ENCODE assay signal across 9 mouse cellular contexts in the genomic region with DNA sequence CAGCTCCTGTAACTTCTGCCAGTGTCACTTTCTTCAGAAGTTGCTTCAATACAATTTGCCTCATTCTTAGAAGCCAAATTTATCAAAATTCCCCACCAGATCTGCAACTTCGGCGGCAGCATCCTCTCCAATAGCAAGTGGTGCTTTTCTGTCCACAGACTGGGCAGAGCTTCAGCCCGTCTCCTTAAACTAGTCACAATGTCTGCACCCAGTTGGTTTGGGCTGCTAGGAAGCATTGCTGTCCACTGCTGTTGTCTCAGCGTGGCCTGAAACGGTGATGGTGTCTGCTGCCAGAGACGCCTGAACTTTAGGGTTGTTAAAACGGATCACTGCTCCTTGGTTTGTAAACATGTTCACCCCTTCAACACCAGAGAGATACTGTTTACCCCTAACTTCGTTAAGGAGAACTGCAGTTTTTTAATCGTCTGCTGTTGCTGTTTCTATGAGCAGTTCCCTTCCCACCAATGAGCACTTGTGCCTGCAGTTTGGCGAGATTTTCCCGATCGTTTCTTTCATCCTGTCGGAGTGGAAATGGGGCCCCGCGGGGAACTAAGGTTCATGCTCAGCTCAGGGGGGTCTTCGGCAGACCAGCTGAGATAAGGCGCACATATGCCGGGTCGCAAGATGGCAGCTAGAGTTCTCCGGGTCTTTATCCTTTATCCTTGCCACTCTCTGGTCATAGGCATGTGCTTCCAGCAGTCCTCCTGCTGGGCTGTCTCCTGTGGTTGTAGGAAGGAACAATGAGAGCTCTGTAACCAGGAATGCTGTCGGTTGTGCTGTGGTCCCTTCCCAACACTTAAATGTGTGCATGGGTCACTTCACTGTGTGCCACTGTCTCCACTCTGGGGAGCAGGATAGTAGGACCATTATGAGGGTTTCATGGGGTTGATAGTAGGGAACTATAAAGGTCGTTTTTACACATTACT. TPM values are rescaled to one million over a fixed set of nuclear protein-coding genes. Genes with fewer than 3 reads are reported as not detected.
DNase-seq lines count a peak whose midpoint lies in the region; ATAC-seq and TF ChIP-seq lines count a peak whose summit lies in the region.
"Had no signal": no experiment of that assay in that cellular context is flagged by ENCODE, and none has a peak within 500 bp of the region (broad histone marks: within the 10 kb centered on the region; RNA-seq: fewer than 3 reads in every experiment).

No protein-coding gene starts in this region.

- no peak overlapping the region for H3K4me3 ChIP-seq in intestine, embryonic 14.5 days (ENCODE audit: low read depth, low read length)
- H3K4me3 ChIP-seq in intestine, postnatal 0 days (ENCODE audit: low read depth, low read length), result no peak overlapping the region
- no peak overlapping the region for H3K4me3 ChIP-seq in hindbrain, embryonic 11.5 days (ENCODE audit: low read depth, low read length)
- H3K4me3 ChIP-seq in midbrain, embryonic 16.5 days (ENCODE audit: low read depth, low read length), result 0 out of 2 replicates have a peak overlapping the region, but pooled peaks have one; percentile 8

- no peaks in the 10 kb centered on the region for H3K36me3 ChIP-seq in intestine, embryonic 14.5 days (ENCODE audit: control insufficient read depth, insufficient read depth, low read length)
- H3K36me3 ChIP-seq in intestine, postnatal 0 days (ENCODE audit: control insufficient read depth, insufficient read depth), result no peaks in the 10 kb centered on the region
- no peaks in the 10 kb centered on the region for H3K36me3 ChIP-seq in hindbrain, embryonic 11.5 days (ENCODE audit: control insufficient read depth, insufficient read depth, low read length)
- no peaks in the 10 kb centered on the region for H3K36me3 ChIP-seq in midbrain, embryonic 16.5 days (ENCODE audit: control insufficient read depth, insufficient read depth, low read length)

- TF ChIP-seq CTCF in intestine, postnatal 0 days (IDR thresholded peaks at IDR 0.05; ENCODE audit: low read depth), result no peak

- H3K4me2 ChIP-seq in intestine, embryonic 14.5 days (ENCODE audit: low read length), result peak overlapping the region; percentile 20; the same call in 1 of the 2 replicates
- no peak overlapping the region for H3K4me2 ChIP-seq in intestine, postnatal 0 days (replicated peaks; ENCODE audit: low read depth)
- 0 out of 2 replicates have a peak overlapping the region, but pooled peaks have one; percentile 15 for H3K4me2 ChIP-seq in hindbrain, embryonic 11.5 days (replicated peaks; ENCODE audit: low read depth, low read length)
- H3K4me2 ChIP-seq in midbrain, embryonic 16.5 days (ENCODE audit: low read length), result peak overlapping the region; percentile 36

- no peak overlapping the region for H3K9ac ChIP-seq in intestine, embryonic 14.5 days (ENCODE audit: low read length)
- H3K9ac ChIP-seq in intestine, postnatal 0 days (ENCODE audit: low read depth, low read length), result no peak overlapping the region
- no peak overlapping the region for H3K9ac ChIP-seq in hindbrain, embryonic 11.5 days (ENCODE audit: low read depth, low read length)
- no peak overlapping the region for H3K9ac ChIP-seq in midbrain, embryonic 16.5 days (ENCODE audit: low read depth, low read length)

- 39% methylated on average over 22 of the region's 22 CpGs for WGBS in intestine, embryonic 14.5 days
- WGBS in intestine, postnatal 0 days, result 43% methylated on average over 22 of the region's 22 CpGs
- 47% methylated on average over 22 of the region's 22 CpGs for WGBS in hindbrain, embryonic 11.5 days
- 44% methylated on average over 22 of the region's 22 CpGs for WGBS in midbrain, embryonic 16.5 days

- no peak for ATAC-seq in intestine, embryonic 14.5 days (replicated peaks; ENCODE audit: low FRiP score, low TSS enrichment, low read depth)
- ATAC-seq in intestine, postnatal 0 days, result no peak
- no peak for ATAC-seq in hindbrain, embryonic 11.5 days (ENCODE audit: low FRiP score)
- no peak for ATAC-seq in midbrain, embryonic 16.5 days

- H3K9me3 ChIP-seq in intestine, embryonic 14.5 days (ENCODE audit: control insufficient read depth, low read length), result no peaks in the 10 kb centered on the region
- no peaks in the 10 kb centered on the region for H3K9me3 ChIP-seq in intestine, postnatal 0 days (ENCODE audit: control insufficient read depth)
- no peaks in the 10 kb centered on the region for H3K9me3 ChIP-seq in hindbrain, embryonic 11.5 days (ENCODE audit: control insufficient read depth, low read length)
- no peaks in the 10 kb centered on the region; the same call in 1 of the 2 replicates for H3K9me3 ChIP-seq in midbrain, embryonic 16.5 days (replicated peaks; ENCODE audit: control insufficient read depth, low read length, poor library complexity, severe bottlenecking)

- no peak overlapping the region for H3K27ac ChIP-seq in intestine, embryonic 14.5 days (ENCODE audit: low read depth)
- H3K27ac ChIP-seq in intestine, postnatal 0 days (ENCODE audit: low read depth, low read length), result no peak overlapping the region
- no peak overlapping the region for H3K27ac ChIP-seq in hindbrain, embryonic 11.5 days (ENCODE audit: low read depth, low read length)
- H3K27ac ChIP-seq in midbrain, embryonic 16.5 days (ENCODE audit: low read length), result no peak overlapping the region

- H3K4me1 ChIP-seq in intestine, embryonic 14.5 days (replicated peaks; ENCODE audit: control insufficient read depth, insufficient read depth, low read length), result no peaks in the 10 kb centered on the region
- no peaks in the 10 kb centered on the region for H3K4me1 ChIP-seq in intestine, postnatal 0 days (replicated peaks; ENCODE audit: control insufficient read depth, insufficient read depth, low read length)
- no peaks in the 10 kb centered on the region for H3K4me1 ChIP-seq in hindbrain, embryonic 11.5 days (replicated peaks; ENCODE audit: control insufficient read depth, insufficient read depth, low read length)
- 0 out of 2 replicates have a peak, but pooled peaks cover 3% of the 10 kb centered on the region for H3K4me1 ChIP-seq in midbrain, embryonic 16.5 days (ENCODE audit: control insufficient read depth, insufficient read depth, low read length)

- peak; percentile 52 for DNase-seq in intestine, embryonic 14.5 days (ENCODE audit: low spot score)
- DNase-seq in embryo, embryonic 9.5 days (ENCODE audit: extremely low spot score), result peak; percentile 32
- peak; percentile 34 for DNase-seq in hindbrain, embryonic 11.5 days (ENCODE audit: low spot score)
- DNase-seq in adrenal gland, adult (ENCODE audit: inconsistent age in 2 of 2, low spot score in 1 of 2), result no peak
- no peak for DNase-seq in left cerebral cortex, adult 18-20 months (ENCODE audit: low spot score in 2 of 2)
- DNase-seq in right cerebral cortex, postnatal 14 days, result no peak

- 0 out of 2 replicates have a peak, but pooled peaks cover 3% of the 10 kb centered on the region for H3K27me3 ChIP-seq in intestine, embryonic 14.5 days (replicated peaks; ENCODE audit: control insufficient read depth, insufficient read depth, low read length)
- H3K27me3 ChIP-seq in intestine, postnatal 0 days (replicated peaks; ENCODE audit: control insufficient read depth, insufficient read depth, low read length), result no peaks in the 10 kb centered on the region
- no peaks in the 10 kb centered on the region for H3K27me3 ChIP-seq in hindbrain, embryonic 11.5 days (ENCODE audit: control insufficient read depth, insufficient read depth, low read length)
- H3K27me3 ChIP-seq in midbrain, embryonic 16.5 days (ENCODE audit: control insufficient read depth, insufficient read depth, low read depth, low read length), result no peaks in the 10 kb centered on the region; the same call in 1 of the 2 replicates

RNA-seq across cellular contexts. Expression of a gene that starts 7.7 kb away (rescaled TPM):
- 1.7 and 2.7 TPM in 2 replicates for polyA plus RNA-seq in intestine, embryonic 14.5 days (2014; fragmentation: Nextera tagmentation; extraction: Ambion mirVana)
- polyA plus RNA-seq in intestine, postnatal 0 days (2015; fragmentation: Nextera tagmentation; extraction: Ambion mirVana), result 0.44 and 0.56 TPM in 2 replicates
- polyA plus RNA-seq in hindbrain, embryonic 11.5 days (2014; fragmentation: Nextera tagmentation; extraction: Ambion mirVana), result 1.7 and 2.7 TPM in 2 replicates
- polyA plus RNA-seq in midbrain, embryonic 16.5 days (2015; fragmentation: Nextera tagmentation; extraction: Ambion mirVana), result 4.4 and 5.1 TPM in 2 replicates
- total RNA-seq in left cerebral cortex, adult 18-20 months (2021), result 1 to 10 TPM; 6.7 to 7.2 TPM
- total RNA-seq: monocyte, adult 5-6 weeks had no signal

RNA-seq across cellular contexts. Expression of a gene that starts 20.8 kb away (rescaled TPM):
- 87.9 and 94.4 TPM in 2 replicates for polyA plus RNA-seq in intestine, embryonic 14.5 days (2014; fragmentation: Nextera tagmentation; extraction: Ambion mirVana)
- polyA plus RNA-seq in intestine, postnatal 0 days (2015; fragmentation: Nextera tagmentation; extraction: Ambion mirVana), result 24.6 and 26.6 TPM in 2 replicates
- 51.0 and 54.2 TPM in 2 replicates for polyA plus RNA-seq in hindbrain, embryonic 11.5 days (2014; fragmentation: Nextera tagmentation; extraction: Ambion mirVana)
- polyA plus RNA-seq in midbrain, embryonic 16.5 days (2015; fragmentation: Nextera tagmentation; extraction: Ambion mirVana), result 39.3 and 42.6 TPM in 2 replicates
- total RNA-seq in left cerebral cortex, adult 18-20 months (2021), result 10 to 100 TPM; 33.1 to 36.2 TPM

Comparison
In these comparisons a context has a peak if more than half of its experiments do, and no peak if none do; other contexts are left out.
1. DNase-seq: peak in intestine, embryonic 14.5 days (single experiment), embryo, embryonic 9.5 days (single experiment) and hindbrain, embryonic 11.5 days (single experiment); none in adrenal gland, adult (0 of 2), left cerebral cortex, adult 18-20 months (0 of 2) and right cerebral cortex, postnatal 14 days (single experiment).